8 mouse cellular contexts compared by ENCODE assay signal in genomic region chr11:116671845-116672434, GRCm38 (mm10). TPM values are rescaled to one million over a fixed set of nuclear protein-coding genes. Genes with fewer than 3 reads are reported as not detected.
DNase-seq lines count a peak whose midpoint lies in the region; ATAC-seq and TF ChIP-seq lines count a peak whose summit lies in the region.

No protein-coding gene starts in this region.

- peaks cover 44% of the 10 kb centered on the region for H3K36me3 ChIP-seq in heart, embryonic 12.5 days
- peaks cover 50% of the 10 kb centered on the region for H3K36me3 ChIP-seq in G1E (replicated peaks)
- peaks cover 35% of the 10 kb centered on the region for H3K36me3 ChIP-seq in forebrain, postnatal 0 days (ENCODE audit: insufficient read depth)
- H3K36me3 ChIP-seq in liver, embryonic 16.5 days (ENCODE audit: control insufficient read depth, insufficient read depth) = peaks cover 30% of the 10 kb centered on the region

- H3K27ac ChIP-seq in heart, embryonic 12.5 days (ENCODE audit: poor library complexity, severe bottlenecking) = peak overlapping the region; percentile 63; the same call in 1 of the 2 replicates
- H3K27ac ChIP-seq in forebrain, postnatal 0 days (ENCODE audit: low read depth, low read length) = peak overlapping the region; percentile 81
- peak overlapping the region; percentile 72 for H3K27ac ChIP-seq in liver, embryonic 16.5 days (ENCODE audit: low read length)

- H3K9ac ChIP-seq in heart, embryonic 12.5 days = peak overlapping the region; percentile 92
- peak overlapping the region; percentile 85 for H3K9ac ChIP-seq in forebrain, postnatal 0 days
- peak overlapping the region; percentile 83 for H3K9ac ChIP-seq in liver, embryonic 16.5 days (ENCODE audit: low read depth, low read length)

- peaks cover 42% of the 10 kb centered on the region for H3K4me1 ChIP-seq in heart, embryonic 12.5 days (replicated peaks)
- peaks cover 68% of the 10 kb centered on the region for H3K4me1 ChIP-seq in G1E (ENCODE audit: insufficient read depth, low read depth, low read length)
- H3K4me1 ChIP-seq in forebrain, postnatal 0 days (ENCODE audit: insufficient read depth) = peaks cover 14% of the 10 kb centered on the region; the same call in 1 of the 2 replicates
- peaks cover 27% of the 10 kb centered on the region for H3K4me1 ChIP-seq in liver, embryonic 16.5 days (ENCODE audit: control insufficient read depth, low read depth, low read length)

- H3K27me3 ChIP-seq in heart, embryonic 12.5 days (replicated peaks) = 0 out of 2 replicates have a peak, but pooled peaks cover 6% of the 10 kb centered on the region
- peaks cover 16% of the 10 kb centered on the region for H3K27me3 ChIP-seq in G1E (ENCODE audit: insufficient read depth, low read length)
- H3K27me3 ChIP-seq in forebrain, postnatal 0 days (ENCODE audit: insufficient read depth, low read length) = no peaks in the 10 kb centered on the region
- no peaks in the 10 kb centered on the region for H3K27me3 ChIP-seq in liver, embryonic 16.5 days (ENCODE audit: control insufficient read depth, insufficient read depth, low read depth, low read length)

- H3K9me3 ChIP-seq in heart, embryonic 12.5 days (replicated peaks) = no peaks in the 10 kb centered on the region
- no peaks in the 10 kb centered on the region for H3K9me3 ChIP-seq in G1E (replicated peaks)
- no peaks in the 10 kb centered on the region for H3K9me3 ChIP-seq in forebrain, postnatal 0 days (ENCODE audit: low read length)
- no peaks in the 10 kb centered on the region for H3K9me3 ChIP-seq in liver, embryonic 16.5 days (replicated peaks; ENCODE audit: control insufficient read depth, low read length)

- peak overlapping the region; percentile 70 for H3K4me3 ChIP-seq in heart, embryonic 12.5 days
- H3K4me3 ChIP-seq in G1E (ENCODE audit: low read depth, low read length) = peak overlapping the region; percentile 80
- peak overlapping the region; percentile 76 for H3K4me3 ChIP-seq in forebrain, postnatal 0 days (ENCODE audit: low read depth, low read length)
- peak overlapping the region; percentile 84 for H3K4me3 ChIP-seq in liver, embryonic 16.5 days (ENCODE audit: low read depth, low read length)

- under 1% methylated on average over 24 of the region's 24 CpGs for WGBS in heart, embryonic 12.5 days
- 2% methylated on average over 24 of the region's 24 CpGs for WGBS in forebrain, postnatal 0 days
- under 1% methylated on average over 24 of the region's 24 CpGs for WGBS in liver, embryonic 16.5 days (ENCODE audit: insufficient replicate concordance)

- DNase-seq in heart, postnatal 4 days = no peak
- no peak for DNase-seq in G1E (ENCODE audit: low spot score)
- DNase-seq in forebrain, postnatal 0 days = no peak
- no peak for DNase-seq in adrenal gland, adult 2 months
- DNase-seq in thymus, postnatal 0 days (ENCODE audit: low spot score) = no peak

- ATAC-seq in heart, embryonic 12.5 days (ENCODE audit: insufficient number of reproducible peaks, low FRiP score) = peak; percentile 26; the same call in 1 of the 2 replicates
- no peak for ATAC-seq in G1E (ENCODE audit: extremely low read depth, insufficient number of reproducible peaks, low FRiP score, poor library complexity, severe bottlenecking)
- no peak; the same call in 1 of the 2 replicates for ATAC-seq in forebrain, postnatal 0 days
- ATAC-seq in liver, embryonic 16.5 days (ENCODE audit: low read depth) = peak; percentile 10
- no peak for ATAC-seq in activated CD4-positive, CD25-positive, alpha-beta regulatory T cell, adult 4 months

- peak overlapping the region; percentile 91 for H3K4me2 ChIP-seq in heart, embryonic 12.5 days
- peak overlapping the region; percentile 89 for H3K4me2 ChIP-seq in forebrain, postnatal 0 days (ENCODE audit: low read depth)
- peak overlapping the region; percentile 81 for H3K4me2 ChIP-seq in liver, embryonic 16.5 days (ENCODE audit: low read depth, low read length)

- TF ChIP-seq CTCF in G1E (IDR thresholded peaks at IDR 0.05; ENCODE audit: low read depth, low read length) = no peak
- TF ChIP-seq CTCF in forebrain, postnatal 0 days (IDR thresholded peaks at IDR 0.05; ENCODE audit: low read depth) = no peak

RNA-seq across cellular contexts. Expression of gene Cygb, which starts 17.8 kb away (rescaled TPM):
- polyA plus RNA-seq in heart, embryonic 12.5 days (2016; fragmentation: Nextera tagmentation; extraction: Ambion mirVana) = 1.3 and 1.4 TPM in 2 replicates
- total RNA-seq in heart, postnatal 4 days (2021) = 10 to 100 TPM; 46.2 to 57.9 TPM
- total RNA-seq in G1E (2014; fragmentation: Nextera tagmentation) (not detected in 2 replicates), G1E (2017) (not detected in 2 replicates)
- polyA plus RNA-seq in G1E (2012) = 0.05 TPM in 1 of 2 replicates, not detected in the other
- 20.7 and 22.7 TPM in 2 replicates for total RNA-seq in forebrain, postnatal 0 days (2014; rRNA removed)
- 24.9 and 27.6 TPM in 2 replicates for polyA plus RNA-seq in forebrain, postnatal 0 days (2015; fragmentation: Nextera tagmentation; extraction: Ambion mirVana)
- 1.1 and 1.2 TPM in 2 replicates for polyA plus RNA-seq in liver, embryonic 16.5 days (2015; fragmentation: Nextera tagmentation; extraction: Ambion mirVana)
- total RNA-seq in adrenal gland, adult 2 months (2021) = 10 to 100 TPM; 24.8 to 46.8 TPM
- 54.3 and 62.4 TPM in 2 replicates for polyA plus RNA-seq in adrenal gland, adult 2 months (2012; rRNA removed)
- polyA plus RNA-seq in thymus, postnatal 0 days (2015; fragmentation: Nextera tagmentation; extraction: Ambion mirVana) = 7.9 and 8.1 TPM in 2 replicates
- not detected for polyA plus RNA-seq in activated CD4-positive, CD25-positive, alpha-beta regulatory T cell, adult 4 months (2017; shearing (Covaris generic))

RNA-seq across cellular contexts. Expression of gene Prcd, which starts 18.6 kb away (rescaled TPM):
- polyA plus RNA-seq in heart, embryonic 12.5 days (2016; fragmentation: Nextera tagmentation; extraction: Ambion mirVana) = 0.73 TPM in 1 of 2 replicates, not detected in the other
- total RNA-seq in heart, postnatal 4 days (2021) = 1 to 10 TPM; 1.1 to 1.5 TPM
- total RNA-seq in G1E (2014; fragmentation: Nextera tagmentation) (2.6 and 4.3 TPM in 2 replicates), G1E (2017) (3.2 and 3.7 TPM in 2 replicates)
- 1.5 and 1.9 TPM in 2 replicates for polyA plus RNA-seq in G1E (2012)
- 1.5 and 3.3 TPM in 2 replicates for total RNA-seq in forebrain, postnatal 0 days (2014; rRNA removed)
- 3.4 and 4.8 TPM in 2 replicates for polyA plus RNA-seq in forebrain, postnatal 0 days (2015; fragmentation: Nextera tagmentation; extraction: Ambion mirVana)
- 0.12 TPM in 1 of 2 replicates, not detected in the other for polyA plus RNA-seq in liver, embryonic 16.5 days (2015; fragmentation: Nextera tagmentation; extraction: Ambion mirVana)
- total RNA-seq in adrenal gland, adult 2 months (2021) = 10 to 100 TPM; 10.2 to 14.2 TPM
- polyA plus RNA-seq in adrenal gland, adult 2 months (2012; rRNA removed) = 13.0 and 14.1 TPM in 2 replicates
- 0.27 and 0.57 TPM in 2 replicates for polyA plus RNA-seq in thymus, postnatal 0 days (2015; fragmentation: Nextera tagmentation; extraction: Ambion mirVana)
- polyA plus RNA-seq in activated CD4-positive, CD25-positive, alpha-beta regulatory T cell, adult 4 months (2017; shearing (Covaris generic)) = not detected

RNA-seq across cellular contexts. Expression of gene Rhbdf2, which starts 45.1 kb away (rescaled TPM):
- polyA plus RNA-seq in heart, embryonic 12.5 days (2016; fragmentation: Nextera tagmentation; extraction: Ambion mirVana) = 7.5 and 8.1 TPM in 2 replicates
- 10 to 100 TPM; 16.4 to 17.5 TPM for total RNA-seq in heart, postnatal 4 days (2021)
- 2.5 and 5.6 TPM in 2 replicates for total RNA-seq in G1E (2014; fragmentation: Nextera tagmentation)
- total RNA-seq in G1E (2017) = 1.7 and 1.9 TPM in 2 replicates
- 4.2 and 4.8 TPM in 2 replicates for polyA plus RNA-seq in G1E (2012)
- total RNA-seq in forebrain, postnatal 0 days (2014; rRNA removed) = 1.6 and 1.9 TPM in 2 replicates
- polyA plus RNA-seq in forebrain, postnatal 0 days (2015; fragmentation: Nextera tagmentation; extraction: Ambion mirVana) = 0.75 and 0.97 TPM in 2 replicates
- 6.7 and 7.7 TPM in 2 replicates for polyA plus RNA-seq in liver, embryonic 16.5 days (2015; fragmentation: Nextera tagmentation; extraction: Ambion mirVana)
- 10 to 100 TPM in 1 of 2 experiments, 1 to 10 TPM in 1; 8.2 to 22.7 TPM for total RNA-seq in adrenal gland, adult 2 months (2021)
- 41.1 and 56.8 TPM in 2 replicates for polyA plus RNA-seq in adrenal gland, adult 2 months (2012; rRNA removed)
- 8.8 and 11.2 TPM in 2 replicates for polyA plus RNA-seq in thymus, postnatal 0 days (2015; fragmentation: Nextera tagmentation; extraction: Ambion mirVana)
- polyA plus RNA-seq in activated CD4-positive, CD25-positive, alpha-beta regulatory T cell, adult 4 months (2017; shearing (Covaris generic)) = 1 to 10 TPM; 4.9 to 5.0 TPM

Comparison
In these comparisons a context has a peak if more than half of its experiments do, and no peak if none do; other contexts are left out.
1. ATAC-seq: peak in heart, embryonic 12.5 days (single experiment) and liver, embryonic 16.5 days (single experiment); none in G1E (single experiment), forebrain, postnatal 0 days (single experiment) and activated CD4-positive, CD25-positive, alpha-beta regulatory T cell, adult 4 months (single experiment).
2. Peak in every context shown above with its lines, with median percentiles within 50 percentile points of each other: H3K27ac ChIP-seq, H3K4me2 ChIP-seq, H3K4me3 ChIP-seq and H3K9ac ChIP-seq.